Mouse (Mus musculus): ENCODE results near the gene Plekhm2.

GRCm38 (mm10) chr4:141617299-141617698, 47.4 kb downstream of the Plekhm2 start:
- TF ChIP-seq CTCF (IDR thresholded peaks at IDR 0.05; ENCODE audit: low read depth) (peak; percentile 77), EP300 (IDR thresholded peaks at IDR 0.05; ENCODE audit: low read depth) (no peak)
